Mouse (Mus musculus) forebrain, embryonic 10.5 days (tissue): ENCODE measurements around the gene Cnot10. TPM values are rescaled to one million over a fixed set of nuclear protein-coding genes. Genes with fewer than 3 reads are reported as not detected.

Experiments
- DNase-seq: peaks from one replicate; pipeline ENCODE4 v3.0.0-alpha.2; 2017; ENCODE audit warnings: low spot score; ENCODE audit errors: extremely low spot score
- H3K27ac ChIP-seq: fragments of 300-500 bp; sonication (generic); 2 replicates; pipeline ENCODE4 v1.5.1; 2016; ENCODE audit warnings: mild to moderate bottlenecking
- H3K27me3 ChIP-seq: fragments of 300-500 bp; sonication (generic); 2 replicates; pipeline ENCODE4 v1.6.1; 2016; ENCODE audit warnings: mild to moderate bottlenecking; ENCODE audit not compliant: poor library complexity, severe bottlenecking
- H3K36me3 ChIP-seq: fragments of 300-500 bp; sonication (generic); replicated peaks from 2 replicates; pipeline ENCODE4 v1.6.1; 2016; ENCODE audit warnings: mild to moderate bottlenecking, moderate library complexity
- H3K4me1 ChIP-seq: fragments of 300-500 bp; sonication (generic); 2 replicates; pipeline ENCODE4 v1.6.1; 2016
- H3K4me3 ChIP-seq: fragments of 300-500 bp; sonication (generic); 2 replicates; pipeline ENCODE4 v1.5.1; 2016; ENCODE audit warnings: mild to moderate bottlenecking, moderate library complexity
- H3K9me3 ChIP-seq: fragments of 300-500 bp; sonication (generic); 2 replicates; pipeline ENCODE4 v1.6.1; 2016; ENCODE audit warnings: mild to moderate bottlenecking, moderate library complexity
- WGBS: fragments of 180-500 bp; shearing (Covaris S2); methylation state at CpG from one replicate; pipeline ENCODE4 v1.1.7; 2016; 5-methylcytosine and 5-hydroxymethylcytosine counted together
- polyA plus RNA-seq: library from polyadenylated mRNA; unstranded; fragments of >200 nt; fragmentation: Nextera tagmentation; extraction: Ambion mirVana; gene quantifications from 2 replicates; pipeline ENCODE4 v1.2.1, GENCODE M21; 2016

Gene Cnot10
- polyA plus RNA-seq, result 73.7 and 74.4 TPM in 2 replicates

GRCm38 (mm10) chr9:114639839-114640646 lies at the start of gene Cnot10:
Gene Cnot10, minus strand, starts transcription at chr9:114640184.
- peak; percentile 99 for DNase-seq
- 4% methylated on average over 51 of the region's 51 CpGs for WGBS
- Histone ChIP-seq H3K27me3 (peaks cover 19% of the 10 kb centered on the region), H3K4me3 (peak within 1 kb of the TSS; percentile 95), H3K9me3 (no peaks in the 10 kb centered on the region), H3K4me1 (peaks cover 19% of the 10 kb centered on the region), H3K36me3 (peaks cover 30% of the 10 kb centered on the region), H3K27ac (peak within 1 kb of the TSS; percentile 91)

DNA sequence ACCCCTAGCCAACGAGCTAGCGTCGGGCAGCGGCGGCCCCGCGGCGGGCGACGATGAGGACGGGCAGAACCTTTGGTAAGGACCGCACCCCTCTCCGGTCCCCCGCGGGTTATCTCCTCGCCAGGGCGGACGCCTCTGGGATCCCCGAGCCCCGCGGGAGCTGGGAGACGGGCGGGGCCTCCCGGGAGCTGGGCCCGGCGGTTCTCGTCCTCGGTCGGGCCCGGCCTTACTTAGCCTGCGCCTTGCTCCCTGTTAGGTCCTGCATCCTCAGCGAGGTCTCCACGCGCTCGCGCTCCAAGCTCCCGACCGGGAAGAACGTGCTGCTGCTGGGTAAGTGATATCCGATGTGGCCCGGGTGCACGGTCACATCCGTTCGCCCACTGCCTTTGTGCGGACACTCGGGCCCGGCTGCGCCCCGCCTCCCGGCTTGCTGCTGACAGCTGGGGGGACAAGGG lies 49.0 kb upstream of the Cnot10 start:
- WGBS, result under 1% methylated on average over 50 of the region's 50 CpGs
- no peaks in the 10 kb centered on the region for H3K9me3 ChIP-seq
- peak; percentile 63 for DNase-seq
- H3K27me3 ChIP-seq, result no peaks in the 10 kb centered on the region
- peak overlapping the region; percentile 94 for H3K4me3 ChIP-seq
- peaks cover 33% of the 10 kb centered on the region for H3K36me3 ChIP-seq
- H3K4me1 ChIP-seq, result peaks cover 30% of the 10 kb centered on the region
- H3K27ac ChIP-seq, result peak overlapping the region; percentile 94

GRCm38 (mm10) chr9:114688252-114688952 lies 48.4 kb upstream of the Cnot10 start, which contains the start of gene Dync1li1:
Gene Dync1li1, plus strand, starts transcription at chr9:114688790.
- peaks cover 30% of the 10 kb centered on the region for H3K4me1 ChIP-seq
- under 1% methylated on average over 57 of the region's 57 CpGs for WGBS

DNA sequence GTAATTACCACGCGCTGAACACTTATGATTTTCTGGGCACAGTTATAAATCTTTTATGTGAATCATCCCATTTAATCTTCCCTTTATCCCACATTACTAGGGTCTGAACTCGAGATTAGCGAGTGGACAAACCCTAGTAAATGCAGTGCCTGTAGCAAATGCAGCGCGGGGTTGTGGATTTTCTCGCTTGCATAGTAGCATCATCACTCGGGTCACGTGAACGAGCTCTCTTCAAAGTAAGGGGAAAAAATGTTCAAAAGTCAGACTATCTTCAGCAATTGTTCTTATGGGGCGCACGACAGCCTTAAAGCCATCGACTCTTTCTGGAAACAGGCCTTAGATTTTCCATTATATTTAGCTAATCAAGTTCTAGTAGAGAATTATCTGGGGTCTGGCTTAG lies 47.7 kb upstream of the Cnot10 start:
- Histone ChIP-seq H3K27me3 (no peaks in the 10 kb centered on the region), H3K36me3 (peaks cover 19% of the 10 kb centered on the region), H3K4me1 (peaks cover 30% of the 10 kb centered on the region), H3K4me3 (peak overlapping the region; percentile 94), H3K9me3 (no peaks in the 10 kb centered on the region), H3K27ac (peak overlapping the region; percentile 94; the same call in 1 of the 2 replicates)
- 82% methylated on average over 13 of the region's 13 CpGs for WGBS
- no peak for DNase-seq

More at GRCm38 (mm10) chr9:114688252-114688952, 48.4 kb upstream of the Cnot10 start, which contains the start of gene Dync1li1:
- Histone ChIP-seq H3K9me3 (no peaks in the 10 kb centered on the region), H3K27ac (peak within 1 kb of the TSS; percentile 94), H3K36me3 (peaks cover 27% of the 10 kb centered on the region), H3K4me3 (peak within 1 kb of the TSS; percentile 94), H3K27me3 (no peaks in the 10 kb centered on the region)
- DNase-seq, result peak; percentile 98

DNA sequence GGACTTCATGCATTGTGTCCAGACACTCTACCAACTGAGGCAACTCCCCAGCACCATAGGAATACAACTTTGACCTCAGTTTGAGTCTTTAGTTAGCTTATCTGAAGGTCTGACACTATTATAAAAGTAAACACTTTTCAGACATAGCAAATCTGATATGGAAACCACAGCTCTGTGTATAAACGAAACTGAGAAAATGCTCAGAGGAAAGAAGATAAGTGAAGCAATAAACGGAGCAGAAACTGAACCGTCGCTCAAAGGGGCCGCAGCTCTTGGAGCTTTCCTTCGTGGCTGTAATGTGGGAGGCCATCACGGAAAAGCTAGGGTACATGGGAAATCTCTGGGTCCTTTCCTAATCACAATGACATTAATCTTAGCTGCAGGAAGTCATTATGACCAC lies 46.3 kb upstream of the Cnot10 start:
- no peak overlapping the region for H3K4me3 ChIP-seq
- peaks cover 30% of the 10 kb centered on the region for H3K4me1 ChIP-seq
- no peak for DNase-seq
- H3K36me3 ChIP-seq, result peaks cover 7% of the 10 kb centered on the region
- no peak overlapping the region for H3K27ac ChIP-seq
- H3K9me3 ChIP-seq, result no peaks in the 10 kb centered on the region
- 92% methylated on average over 7 of the region's 7 CpGs for WGBS
- H3K27me3 ChIP-seq, result no peaks in the 10 kb centered on the region

DNA sequence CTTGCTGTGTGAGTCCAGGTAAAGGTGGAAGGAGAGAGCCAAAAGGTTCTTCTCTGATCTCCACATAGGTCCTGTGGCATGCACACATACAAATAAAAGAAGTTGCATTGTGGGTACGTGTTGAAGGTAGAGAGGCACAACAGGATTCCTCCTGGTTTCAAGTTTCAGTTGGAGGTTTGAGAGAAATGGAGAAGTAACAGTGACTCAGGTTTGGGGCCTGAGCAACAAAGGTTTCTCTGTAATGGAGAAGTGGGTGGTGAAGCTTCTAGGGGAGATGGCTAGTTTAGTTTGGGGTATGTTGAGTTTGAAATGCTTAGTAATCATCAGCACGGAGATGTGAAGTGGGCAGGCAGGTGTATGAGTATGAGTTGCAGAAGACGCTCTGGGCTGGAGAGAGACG lies 42.2 kb upstream of the Cnot10 start:
- no peak for DNase-seq
- 91% methylated on average over 4 of the region's 4 CpGs for WGBS
- no peak overlapping the region for H3K4me3 ChIP-seq
- H3K27me3 ChIP-seq, result no peaks in the 10 kb centered on the region
- no peak overlapping the region for H3K27ac ChIP-seq
- no peaks in the 10 kb centered on the region for H3K36me3 ChIP-seq
- H3K9me3 ChIP-seq, result no peaks in the 10 kb centered on the region
- peaks cover under 1% of the 10 kb centered on the region; the same call in 1 of the 2 replicates for H3K4me1 ChIP-seq

GRCm38 (mm10) chr9:114680531-114680930 lies 40.5 kb upstream of the Cnot10 start:
- Histone ChIP-seq H3K4me1 (no peaks in the 10 kb centered on the region), H3K27me3 (no peaks in the 10 kb centered on the region), H3K27ac (no peak overlapping the region), H3K36me3 (no peaks in the 10 kb centered on the region), H3K9me3 (no peaks in the 10 kb centered on the region), H3K4me3 (no peak overlapping the region)
- no peak for DNase-seq
- 88% methylated on average over 6 of the region's 6 CpGs for WGBS

GRCm38 (mm10) chr9:114679944-114680343 lies 40.0 kb upstream of the Cnot10 start:
- WGBS, result 86% methylated on average over 5 of the region's 5 CpGs

DNA sequence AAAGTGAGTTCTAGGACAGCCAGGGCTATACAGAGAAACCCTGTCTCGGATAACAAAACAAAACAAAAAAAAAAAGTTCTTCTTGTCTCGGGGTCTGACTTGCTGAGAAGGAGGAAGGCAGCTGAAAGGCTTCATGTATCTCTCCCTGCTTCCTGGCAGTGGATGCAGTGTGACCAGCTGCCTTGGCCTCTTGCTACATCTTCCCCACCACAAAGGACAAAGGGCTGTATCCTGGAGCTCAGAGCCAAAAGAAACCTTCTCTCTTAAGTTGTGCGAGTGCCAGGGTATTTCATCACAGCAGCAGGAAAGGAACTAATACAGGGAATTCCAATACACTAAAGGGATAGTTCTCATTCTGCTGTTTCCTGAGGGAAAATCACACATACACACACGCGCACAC lies 38.6 kb upstream of the Cnot10 start:
- Histone ChIP-seq H3K27ac (no peak overlapping the region), H3K9me3 (no peaks in the 10 kb centered on the region), H3K27me3 (0 out of 2 replicates have a peak, but pooled peaks cover 2% of the 10 kb centered on the region), H3K4me3 (no peak overlapping the region), H3K4me1 (peaks cover 2% of the 10 kb centered on the region), H3K36me3 (no peaks in the 10 kb centered on the region)
- no peak for DNase-seq
- 94% methylated on average over 5 of the region's 5 CpGs for WGBS

More at GRCm38 (mm10) chr9:114679944-114680343, 40.0 kb upstream of the Cnot10 start:
- Histone ChIP-seq H3K4me3 (no peak overlapping the region), H3K9me3 (no peaks in the 10 kb centered on the region), H3K27ac (no peak overlapping the region), H3K4me1 (no peaks in the 10 kb centered on the region), H3K27me3 (no peaks in the 10 kb centered on the region), H3K36me3 (no peaks in the 10 kb centered on the region)
- DNase-seq, result no peak

DNA sequence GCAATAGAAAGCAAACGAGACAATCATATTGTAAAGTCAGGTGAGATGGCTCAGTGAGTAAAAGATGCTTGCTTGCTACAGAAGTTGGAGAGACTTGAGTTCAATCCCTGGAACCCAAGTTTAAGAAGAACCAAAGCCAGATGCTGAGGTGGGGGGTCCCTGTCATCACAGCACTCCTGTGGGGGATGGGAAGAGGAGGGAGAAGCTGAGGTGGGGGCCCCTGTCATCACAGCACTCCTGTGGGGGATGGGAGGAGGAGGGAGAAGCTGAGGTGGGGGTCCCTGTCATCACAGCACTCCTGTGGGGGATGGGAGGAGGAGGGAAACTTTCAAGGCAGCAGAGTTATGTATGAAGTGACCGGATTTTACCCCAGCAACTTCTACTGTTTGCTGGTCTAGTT lies 33.6 kb upstream of the Cnot10 start:
- no peaks in the 10 kb centered on the region for H3K9me3 ChIP-seq
- no peak for DNase-seq
- no peaks in the 10 kb centered on the region for H3K36me3 ChIP-seq
- H3K27me3 ChIP-seq, result 0 out of 2 replicates have a peak, but pooled peaks cover 5% of the 10 kb centered on the region
- H3K27ac ChIP-seq, result no peak overlapping the region
- 56% methylated on average over 2 of the region's 2 CpGs for WGBS
- peak overlapping the region; percentile 45; the same call in 1 of the 2 replicates for H3K4me3 ChIP-seq
- peaks cover 13% of the 10 kb centered on the region for H3K4me1 ChIP-seq

DNA sequence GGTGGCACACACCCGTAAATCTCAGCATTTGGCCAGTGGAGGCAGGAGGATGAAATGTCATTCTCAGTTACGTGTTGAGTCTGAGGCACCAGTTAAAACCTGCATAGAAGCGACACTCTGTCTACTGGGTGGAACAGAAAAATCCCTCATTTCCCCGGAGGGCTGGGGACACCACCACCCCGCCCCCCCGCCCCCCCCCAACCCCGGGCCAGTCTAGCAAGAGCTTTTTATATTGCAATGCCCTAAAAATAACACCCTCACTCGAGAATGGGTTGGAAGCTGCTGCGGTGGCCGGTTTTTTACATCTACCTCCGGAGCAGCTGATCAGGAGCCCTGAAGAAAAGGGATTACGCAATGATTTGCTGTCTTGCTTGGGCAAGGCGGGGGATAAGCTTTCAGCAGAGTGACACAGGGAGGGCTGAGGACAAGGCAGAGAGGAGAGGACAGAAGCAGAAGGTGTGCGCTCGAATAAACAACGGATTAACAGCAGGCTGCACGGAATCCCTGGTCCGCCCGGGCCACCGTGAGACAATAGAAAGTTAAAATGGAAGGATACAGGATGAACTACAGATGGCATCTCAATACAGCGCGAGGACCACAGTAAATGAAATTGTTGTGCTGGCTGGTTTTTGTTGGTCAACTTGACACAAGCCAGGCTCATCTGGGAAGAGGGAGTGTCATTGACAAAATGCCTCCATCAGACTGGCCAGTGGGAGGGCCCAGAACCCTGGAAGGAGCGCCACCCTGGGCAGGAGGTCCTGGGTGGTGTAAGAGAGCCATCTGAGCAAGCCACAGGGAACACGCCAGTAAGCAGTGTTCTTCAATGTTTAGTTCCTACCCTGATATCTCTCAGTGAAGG lies 32.9 kb upstream of the Cnot10 start:
- no peaks in the 10 kb centered on the region for H3K9me3 ChIP-seq
- H3K27me3 ChIP-seq, result 0 out of 2 replicates have a peak, but pooled peaks cover 5% of the 10 kb centered on the region
- peak overlapping the region; percentile 45 for H3K4me3 ChIP-seq
- 5% methylated on average over 24 of the region's 24 CpGs for WGBS
- no peaks in the 10 kb centered on the region for H3K36me3 ChIP-seq
- peaks cover 13% of the 10 kb centered on the region for H3K4me1 ChIP-seq
- peak overlapping the region; percentile 51 for H3K27ac ChIP-seq
- DNase-seq, result peak; percentile 27

DNA sequence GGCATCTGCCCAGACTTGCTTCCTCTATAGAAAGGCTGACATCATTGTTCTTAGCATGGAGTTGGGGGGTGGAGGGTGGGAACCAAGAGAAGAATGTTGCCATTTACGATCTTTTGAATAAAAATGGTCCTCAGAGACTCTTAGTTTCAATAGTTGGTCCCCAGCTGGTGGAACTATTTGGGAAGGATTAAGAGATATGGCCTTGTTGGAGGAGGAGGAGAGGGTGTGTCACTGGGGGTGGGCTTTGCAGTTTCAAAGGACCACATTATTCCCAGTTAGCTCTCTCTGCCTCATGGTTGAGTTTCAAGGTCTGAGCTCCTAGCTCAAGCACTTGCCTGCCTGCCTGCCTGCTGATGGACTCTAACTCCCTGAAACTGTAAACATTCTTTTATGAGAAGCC lies 32.0 kb upstream of the Cnot10 start:
- H3K27ac ChIP-seq, result no peak overlapping the region
- 65% methylated on average over 1 of the region's 1 CpGs for WGBS
- 0 out of 2 replicates have a peak, but pooled peaks cover 5% of the 10 kb centered on the region for H3K27me3 ChIP-seq
- H3K4me3 ChIP-seq, result no peak overlapping the region
- H3K36me3 ChIP-seq, result no peaks in the 10 kb centered on the region
- DNase-seq, result no peak
- peaks cover 13% of the 10 kb centered on the region for H3K4me1 ChIP-seq
- H3K9me3 ChIP-seq, result no peaks in the 10 kb centered on the region
